Mouse (Mus musculus): ENCODE measurements at regions not wholly inside any gene's neighbourhood (a gene's known extent, or its start where the extent isn't known, plus 50 kb on each side); places are given as distances from the start of the nearest gene placed in this dataset.
"Not testable (repeated sequence)": the region's sequence is repeated elsewhere in the genome, so short reads cannot be mapped to it uniquely, and the experiment has no call there.

- DNase-seq (ENCODE audit: low spot score in 2 of 2): peak in 1 of 2 experiments; percentile 3
These were observed 135.7 kb upstream of the Tlr4 start for GRCm38 (mm10) chr4:66691598-66692220.

- no peak for DNase-seq (ENCODE audit: low spot score in 2 of 2)
These were observed 133.3 kb upstream of the Tlr4 start for GRCm38 (mm10) chr4:66693982-66694578.

- peak; percentile 10 to 18 for DNase-seq (ENCODE audit: low spot score in 2 of 2)
These were observed 111.3 kb upstream of the Tlr4 start for GRCm38 (mm10) chr4:66715821-66716760.

- DNase-seq (ENCODE audit: low spot score in 2 of 2): no peak
These were observed 90.0 kb upstream of the Tlr4 start for GRCm38 (mm10) chr4:66737407-66737806.

- not testable (repeated sequence) for DNase-seq (ENCODE audit: low spot score in 2 of 2)
These were observed 84.0 kb upstream of the Tlr4 start for GRCm38 (mm10) chr4:66743421-66743820.

GRCm38 (mm10) chr4:66768762-66769161 is 58.6 kb upstream of the Tlr4 start:
- peak; percentile 71 to 77 for DNase-seq (ENCODE audit: low spot score in 2 of 2)

Measured in layer of hippocampus, postnatal 10 days (tissue).